Mouse (Mus musculus): ENCODE measurements around the gene Med29.

Med29 gene

DNA sequence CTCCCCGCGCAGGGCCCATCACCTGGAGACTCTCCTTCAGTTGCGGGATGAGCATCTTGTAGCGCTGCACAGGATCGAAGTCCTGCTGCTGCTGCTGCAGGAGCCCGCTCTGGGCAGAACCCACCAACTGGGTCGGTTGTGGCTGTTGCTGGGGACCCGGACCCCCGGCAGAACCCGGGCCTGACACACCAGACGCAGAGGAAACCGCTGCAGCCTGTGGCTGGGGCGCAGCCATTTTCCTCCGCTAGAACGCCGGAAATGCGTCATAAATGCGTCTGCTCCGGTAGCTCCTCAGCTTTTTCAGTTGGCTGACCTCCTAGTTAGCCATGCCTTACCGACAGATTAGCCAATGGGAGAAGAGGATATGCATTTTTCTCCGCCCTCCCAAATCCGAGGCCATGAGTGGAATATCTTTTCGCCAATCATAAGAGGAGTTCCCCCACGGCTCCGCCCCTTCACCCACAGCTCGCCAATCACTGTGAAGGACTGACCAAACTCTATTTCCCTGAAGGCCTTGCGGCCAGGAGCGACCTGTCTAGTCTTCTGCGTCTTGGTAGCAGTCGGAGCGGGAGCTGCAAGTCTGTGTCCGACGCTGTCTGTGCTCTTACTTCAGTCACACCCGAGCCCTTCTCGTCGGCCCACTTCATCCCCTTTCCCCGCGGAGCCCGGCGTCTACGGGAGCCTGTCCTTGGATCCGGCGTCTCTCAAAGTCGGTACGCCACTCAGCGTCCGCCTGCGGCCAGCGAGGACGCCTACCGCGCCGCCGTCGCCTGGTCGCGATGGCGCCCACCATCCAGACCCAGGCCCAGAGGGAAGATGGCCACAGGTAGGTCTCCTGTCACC lies at the start of gene Med29, which contains the start of gene Paf1:
Gene Med29 (minus strand): TSS at position 280 of the 843 bp plus-strand sequence.
Gene Paf1 (plus strand): TSS at position 523 of the 843 bp plus-strand sequence.
- peak; percentile 99 for DNase-seq (ENCODE audit: extremely low read depth, low read depth, low spot score)

DNA sequence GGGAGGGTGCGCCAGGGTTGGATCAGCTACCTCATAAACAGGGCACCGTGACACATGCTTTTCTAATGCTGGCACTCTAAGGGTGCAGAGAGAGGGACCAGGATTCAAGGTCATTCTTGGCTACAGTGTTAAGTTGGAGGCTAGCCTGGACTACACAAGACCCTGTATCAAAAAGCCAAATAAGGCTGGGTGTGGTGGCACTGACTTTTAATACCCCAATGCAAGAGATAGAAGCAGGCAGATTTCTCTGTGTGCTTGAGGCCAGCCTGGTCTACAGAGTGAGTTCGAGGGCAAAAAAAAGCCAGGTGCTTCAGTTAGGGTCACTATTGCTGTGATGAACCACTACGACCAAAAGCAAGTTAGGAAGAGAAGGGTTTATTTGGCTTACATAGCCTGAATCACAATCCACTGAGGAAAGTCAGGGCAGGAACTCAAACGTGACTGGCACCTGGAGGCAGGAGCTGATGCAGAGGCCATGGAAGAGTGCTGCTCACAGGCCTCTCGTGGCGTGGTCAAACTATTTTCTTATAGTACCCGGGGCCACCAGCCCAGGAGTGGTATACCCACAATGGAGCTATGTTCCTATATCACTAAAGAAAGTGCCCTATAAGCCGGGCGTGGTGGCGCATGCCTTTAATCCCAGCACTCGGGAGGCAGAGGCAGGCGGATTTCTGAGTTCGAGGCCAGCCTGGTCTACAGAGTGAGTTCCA lies 49.4 kb upstream of the Med29 start:
- DNase-seq (ENCODE audit: extremely low read depth, low read depth, low spot score) = no peak

DNA sequence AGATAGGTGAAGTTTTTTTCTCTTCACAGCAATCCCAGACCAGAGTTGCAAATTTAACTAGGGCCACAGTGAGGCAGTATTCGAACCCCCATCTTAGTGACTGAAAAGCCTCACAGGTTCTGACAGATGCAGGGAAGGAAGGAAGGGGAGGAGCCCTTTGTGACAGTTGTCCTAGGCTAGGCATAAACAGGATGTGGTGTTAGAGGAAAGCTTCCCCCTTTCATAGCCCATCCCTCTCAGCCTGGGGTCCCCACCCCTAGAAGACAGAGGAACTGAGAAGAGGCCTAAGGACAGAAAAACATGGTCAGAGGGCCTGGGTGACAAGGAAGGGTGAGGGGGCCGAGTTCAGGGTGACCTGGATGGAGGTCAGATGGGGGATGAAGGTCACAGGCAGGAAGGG lies 48.2 kb upstream of the Med29 start:
- no peak for DNase-seq (ENCODE audit: extremely low read depth, low read depth, low spot score)

DNA sequence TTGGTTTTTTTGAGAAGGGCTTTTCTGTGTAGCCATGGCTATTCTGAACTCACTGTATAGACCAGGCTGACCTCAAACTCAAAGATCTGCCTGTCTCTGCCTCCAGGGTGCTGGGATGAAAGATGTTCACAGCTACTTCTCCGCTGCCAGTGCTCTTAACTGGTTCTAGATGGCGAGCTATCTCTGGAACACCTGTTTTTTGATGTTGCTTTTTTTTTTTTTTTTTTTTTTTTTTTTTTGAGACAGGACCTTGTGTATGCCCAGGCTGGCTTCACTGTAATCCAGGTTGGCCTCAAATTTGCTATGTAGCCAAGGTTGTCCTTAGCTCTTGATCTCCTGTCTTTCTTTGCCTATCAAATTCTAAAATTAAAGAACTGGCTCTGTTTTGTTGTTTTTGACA lies 46.3 kb upstream of the Med29 start:
- DNase-seq (ENCODE audit: extremely low read depth, low read depth, low spot score) = no peak

DNA sequence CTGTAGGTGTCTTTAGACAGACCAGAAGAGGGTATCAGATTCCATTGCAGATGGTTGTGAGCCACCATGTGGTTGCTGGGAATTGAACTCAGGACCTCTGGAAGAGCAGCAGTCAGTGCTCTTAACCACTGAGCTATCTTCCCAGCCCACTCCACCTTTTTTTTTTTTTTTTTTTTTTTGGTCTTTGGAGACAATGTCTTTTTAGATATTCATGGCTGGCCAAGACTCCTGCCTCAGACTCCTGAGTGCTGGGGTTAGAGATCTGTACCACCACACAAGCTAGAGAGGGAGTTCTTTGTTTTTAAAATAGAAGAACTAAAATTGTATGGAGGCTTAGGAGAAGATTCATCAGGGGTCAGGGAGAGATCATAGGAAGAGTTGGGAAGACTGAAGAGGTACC lies 45.5 kb upstream of the Med29 start:
- no peak for DNase-seq (ENCODE audit: extremely low read depth, low read depth, low spot score)

DNA sequence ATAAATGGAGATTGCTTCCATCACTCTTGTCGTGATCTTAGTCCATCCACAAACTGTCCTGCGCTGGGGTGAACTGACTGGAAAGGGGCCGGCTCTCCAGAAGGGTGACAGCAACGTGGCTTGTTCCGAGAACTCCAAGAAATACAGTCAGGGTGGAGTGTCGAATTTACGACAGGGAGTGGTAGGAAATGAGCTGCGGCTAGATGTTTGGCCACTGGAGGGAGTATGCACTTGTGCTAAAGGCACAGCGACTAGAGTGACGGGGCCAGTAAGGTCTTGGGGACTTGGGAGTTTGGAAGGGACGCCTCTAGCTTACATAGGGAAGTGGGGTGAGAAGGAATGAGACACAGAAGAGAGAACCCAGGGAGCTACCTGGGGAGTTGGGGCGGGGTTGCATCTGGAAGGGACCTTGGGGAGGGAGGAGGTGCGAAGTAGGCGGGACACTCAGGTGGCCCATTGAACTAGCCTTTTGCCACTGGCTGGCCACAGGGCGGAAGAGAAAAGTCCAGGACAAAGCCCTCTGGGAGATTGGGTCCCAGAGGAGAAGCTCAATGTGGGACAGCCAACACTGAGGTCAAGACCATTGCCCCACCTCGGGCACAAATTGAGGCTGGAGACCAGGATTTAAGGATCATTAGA lies 44.5 kb upstream of the Med29 start, which contains the start of gene Gmfg:
Gene Gmfg (plus strand): TSS at position 516 of the 639 bp plus-strand sequence.
- DNase-seq (ENCODE audit: extremely low read depth, low read depth, low spot score) = peak; percentile 36

DNA sequence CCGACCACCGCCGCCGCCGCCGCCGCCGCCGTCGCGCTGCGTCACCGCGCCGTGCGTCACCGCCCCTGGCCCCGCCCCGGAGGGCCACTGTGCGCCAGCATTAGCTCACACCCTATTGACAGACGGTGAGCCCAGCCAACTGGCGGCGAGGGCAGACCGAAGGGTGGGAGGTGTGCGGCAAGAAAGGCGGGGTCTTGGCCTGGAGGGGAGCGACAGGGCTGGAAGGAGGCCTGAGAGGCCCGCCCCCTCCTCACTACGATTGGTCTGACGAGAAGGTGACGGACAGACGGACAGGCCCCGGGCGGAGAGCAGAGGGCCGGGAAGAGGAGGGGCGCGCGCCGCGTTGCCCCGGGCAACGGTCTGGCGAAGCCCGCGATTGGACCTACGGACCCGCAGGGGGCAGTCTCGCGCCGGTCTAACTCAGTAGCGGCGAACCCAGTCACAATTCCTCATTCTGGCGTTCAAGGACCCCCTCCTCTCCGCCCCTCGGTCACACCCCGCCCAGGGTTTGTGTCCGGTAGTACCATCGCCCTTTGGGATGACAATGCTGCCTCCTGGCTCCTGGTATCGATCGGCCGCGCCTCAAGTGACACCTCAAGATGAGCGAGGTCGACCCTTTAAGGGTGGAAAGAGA lies 43.9 kb upstream of the Med29 start:
- peak; percentile 92 for DNase-seq (ENCODE audit: extremely low read depth, low read depth, low spot score)

DNA sequence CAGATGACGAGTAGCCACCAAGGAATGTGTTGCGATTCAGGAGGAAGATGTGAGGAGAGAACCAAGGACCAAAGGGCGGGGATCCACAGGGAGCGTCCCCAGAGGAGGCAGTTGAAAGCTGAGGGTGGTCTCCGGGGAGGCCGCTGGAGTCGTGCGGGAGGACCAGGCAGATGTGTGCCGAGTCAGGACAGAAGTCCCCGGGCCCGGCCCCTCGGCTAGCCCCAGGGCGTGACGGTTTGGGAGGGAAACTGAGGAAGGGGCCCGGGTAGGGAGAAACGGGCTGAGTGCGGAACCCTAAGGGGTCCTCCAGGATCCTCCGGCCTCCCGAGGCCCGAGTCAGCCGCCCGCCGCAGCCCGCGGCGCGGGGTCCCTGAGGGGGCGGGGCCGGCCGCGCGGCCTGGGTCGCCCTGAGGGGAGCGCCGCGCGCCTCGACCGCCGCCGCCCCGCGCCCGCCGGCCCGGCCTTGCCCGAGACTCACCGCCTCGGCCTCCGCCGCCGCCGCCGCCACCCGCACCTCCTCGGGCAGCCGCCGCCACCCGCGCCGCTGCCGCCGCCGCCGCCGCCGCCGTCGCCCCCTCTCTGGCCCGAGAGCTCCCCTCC lies 43.3 kb upstream of the Med29 start:
- DNase-seq (ENCODE audit: extremely low read depth, low read depth, low spot score) = no peak

DNA sequence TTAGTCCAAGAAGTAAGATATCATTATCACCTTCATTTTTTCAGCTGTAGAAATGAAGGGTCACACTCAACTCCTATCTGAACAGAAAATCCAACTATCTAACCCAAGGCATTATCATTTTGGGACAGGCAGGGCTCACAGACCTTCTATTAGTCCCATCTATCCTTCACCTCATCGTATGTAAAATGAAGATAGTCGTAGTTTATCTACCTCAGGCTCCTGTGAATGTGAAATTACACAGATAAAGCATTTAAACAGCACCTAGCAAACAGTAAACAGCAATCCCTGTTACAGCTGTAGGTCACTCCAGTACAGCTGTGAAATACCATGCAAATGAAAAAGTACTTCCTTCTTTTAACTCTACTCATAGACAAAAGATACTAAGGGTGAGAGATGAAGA lies 39.7 kb upstream of the Med29 start:
- no peak for DNase-seq (ENCODE audit: extremely low read depth, low read depth, low spot score)

DNA sequence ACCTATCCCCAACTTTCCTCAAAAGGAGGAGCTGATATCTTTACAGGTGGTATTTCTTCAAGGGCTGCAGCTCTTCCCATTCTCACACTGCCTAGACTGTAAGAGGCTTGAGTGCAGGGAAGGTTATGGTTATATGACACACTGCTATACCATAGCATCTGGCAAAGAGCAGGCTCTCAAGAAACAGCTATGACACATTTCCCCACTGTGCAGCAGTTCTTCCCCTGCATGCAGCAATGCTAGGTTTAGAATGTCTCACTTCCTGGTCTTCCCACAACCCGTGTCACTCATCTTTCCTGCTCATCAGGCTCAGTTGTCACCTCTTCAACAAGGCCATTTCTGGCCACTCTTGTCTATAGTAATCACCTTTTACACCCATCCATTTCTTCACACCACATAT lies 38.0 kb upstream of the Med29 start:
- DNase-seq (ENCODE audit: extremely low read depth, low read depth, low spot score) = no peak

DNA sequence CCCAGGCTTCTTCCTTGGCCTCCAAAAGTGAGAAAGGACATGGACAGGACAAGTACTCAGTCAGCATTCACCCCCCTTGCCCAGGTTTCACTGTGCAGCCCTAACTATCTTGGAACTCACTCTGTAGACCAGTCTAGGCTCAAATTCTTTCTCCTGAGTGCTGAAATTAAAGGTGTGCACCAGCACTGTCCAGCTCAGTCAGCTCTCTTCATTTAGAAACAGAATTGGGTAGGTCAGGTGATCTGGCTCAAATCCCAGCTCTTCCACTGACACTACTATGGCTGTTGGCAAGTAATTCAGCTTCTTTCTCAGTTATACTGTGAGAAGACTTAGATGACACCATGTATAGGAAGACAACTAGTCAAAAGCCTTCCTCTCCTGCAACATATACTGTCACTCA lies 35.2 kb upstream of the Med29 start:
- no peak for DNase-seq (ENCODE audit: extremely low read depth, low read depth, low spot score)

DNA sequence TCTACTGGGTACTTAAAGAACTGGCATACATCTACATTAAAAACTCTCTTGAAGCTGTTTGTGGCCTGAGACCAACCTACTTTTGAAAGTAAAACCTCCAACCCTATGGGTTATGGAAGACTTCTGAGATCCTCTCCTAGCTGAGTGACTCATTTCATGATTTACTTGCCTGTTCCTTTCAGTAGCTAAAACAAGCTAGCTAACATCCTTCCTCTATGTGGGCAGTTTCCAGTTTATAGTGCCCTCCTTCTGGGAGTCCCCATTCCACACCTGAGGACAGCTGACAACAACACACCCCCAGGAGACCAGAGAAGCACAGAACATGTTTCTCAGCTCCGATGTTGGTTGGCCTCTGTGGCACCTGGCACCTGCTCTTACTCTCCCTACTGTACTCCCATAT lies 30.5 kb upstream of the Med29 start:
- no peak for DNase-seq (ENCODE audit: extremely low read depth, low read depth, low spot score)

DNA sequence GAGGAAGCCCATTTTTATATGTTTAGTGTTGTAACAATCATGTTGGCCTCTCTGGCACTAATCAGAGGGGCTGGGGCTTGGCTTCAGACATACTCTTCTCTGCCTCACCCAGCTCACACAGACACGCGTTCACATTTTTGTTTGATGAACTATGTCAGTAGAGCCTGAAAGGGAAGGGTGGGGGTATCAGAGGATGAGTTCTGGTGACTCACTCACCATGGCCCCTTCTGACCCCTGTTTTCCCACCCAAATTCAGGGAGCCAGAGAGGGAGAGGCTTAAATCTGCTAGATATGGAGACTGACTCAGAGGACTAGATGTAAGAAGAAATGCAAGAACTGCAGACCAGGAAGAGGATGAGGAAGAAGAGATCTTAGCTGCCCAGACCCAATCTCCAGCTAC lies 26.9 kb upstream of the Med29 start:
- DNase-seq (ENCODE audit: extremely low read depth, low read depth, low spot score) = no peak

DNA sequence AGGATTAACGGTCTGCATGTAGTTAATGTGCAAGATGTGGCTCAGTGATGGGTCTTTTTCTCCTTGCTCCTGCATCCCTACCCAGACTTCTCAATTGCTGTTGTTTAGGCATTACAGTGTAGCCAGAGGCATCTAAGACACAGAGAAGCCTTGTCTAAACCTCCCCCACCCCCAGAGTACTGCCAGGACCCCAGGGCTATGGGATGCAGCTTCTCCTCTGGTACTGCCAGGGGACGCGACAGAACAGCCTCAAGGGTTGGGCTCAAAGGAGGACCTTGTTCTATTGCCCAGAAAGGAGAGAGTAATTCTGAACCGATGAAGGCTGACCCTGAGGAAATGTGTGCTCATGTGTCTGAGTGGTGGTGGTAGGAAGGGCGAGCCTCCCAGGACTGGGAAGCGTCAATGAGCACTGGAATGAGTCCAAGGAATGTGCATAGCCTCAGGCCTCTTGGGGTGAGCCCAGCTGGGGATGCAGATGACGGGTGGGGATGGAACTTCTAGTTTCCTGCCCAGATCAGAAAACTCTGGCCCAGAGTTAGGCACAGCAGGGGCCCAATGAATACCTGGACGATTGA lies 25.7 kb upstream of the Med29 start:
- no peak for DNase-seq (ENCODE audit: extremely low read depth, low read depth, low spot score)

DNA sequence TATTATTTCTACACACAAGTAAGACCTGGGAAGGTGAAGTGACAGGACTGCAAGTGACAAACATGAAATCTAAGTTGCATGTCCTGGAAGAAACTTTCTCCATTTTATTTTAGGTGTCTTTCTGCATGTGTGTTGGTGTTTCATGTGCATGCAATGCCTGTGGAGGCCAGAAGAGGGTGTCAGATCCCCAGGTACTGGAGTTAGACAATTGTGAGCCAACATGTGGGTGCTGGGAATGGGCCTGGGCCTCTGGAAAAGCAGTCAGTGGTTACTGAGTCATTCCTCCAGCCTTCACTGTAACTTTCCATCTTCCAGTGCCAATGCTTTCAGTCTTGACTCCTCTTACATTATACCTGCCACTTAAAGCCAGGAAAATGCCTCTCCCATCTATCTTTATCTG lies 24.9 kb upstream of the Med29 start:
- no peak for DNase-seq (ENCODE audit: extremely low read depth, low read depth, low spot score)

DNA sequence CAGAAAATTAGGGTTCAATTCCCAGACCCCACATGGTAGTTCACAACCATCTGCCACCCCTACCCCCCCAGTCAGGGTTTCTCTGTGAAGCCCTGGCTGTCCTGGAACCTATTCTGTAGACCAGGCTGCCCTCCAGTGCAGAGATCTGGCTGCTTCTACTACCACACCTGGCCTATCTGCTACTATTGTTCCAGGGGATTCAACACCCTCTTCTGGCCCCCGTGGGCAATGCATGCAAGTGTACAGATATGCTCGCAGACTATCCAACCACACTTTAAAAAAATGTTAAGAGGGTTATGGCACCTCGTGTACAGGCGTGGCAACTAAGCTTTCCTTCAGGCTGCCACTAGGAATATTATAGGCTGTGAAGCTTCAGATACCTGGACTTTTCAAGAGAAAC lies 20.3 kb upstream of the Med29 start:
- no peak for DNase-seq (ENCODE audit: extremely low read depth, low read depth, low spot score)

DNA sequence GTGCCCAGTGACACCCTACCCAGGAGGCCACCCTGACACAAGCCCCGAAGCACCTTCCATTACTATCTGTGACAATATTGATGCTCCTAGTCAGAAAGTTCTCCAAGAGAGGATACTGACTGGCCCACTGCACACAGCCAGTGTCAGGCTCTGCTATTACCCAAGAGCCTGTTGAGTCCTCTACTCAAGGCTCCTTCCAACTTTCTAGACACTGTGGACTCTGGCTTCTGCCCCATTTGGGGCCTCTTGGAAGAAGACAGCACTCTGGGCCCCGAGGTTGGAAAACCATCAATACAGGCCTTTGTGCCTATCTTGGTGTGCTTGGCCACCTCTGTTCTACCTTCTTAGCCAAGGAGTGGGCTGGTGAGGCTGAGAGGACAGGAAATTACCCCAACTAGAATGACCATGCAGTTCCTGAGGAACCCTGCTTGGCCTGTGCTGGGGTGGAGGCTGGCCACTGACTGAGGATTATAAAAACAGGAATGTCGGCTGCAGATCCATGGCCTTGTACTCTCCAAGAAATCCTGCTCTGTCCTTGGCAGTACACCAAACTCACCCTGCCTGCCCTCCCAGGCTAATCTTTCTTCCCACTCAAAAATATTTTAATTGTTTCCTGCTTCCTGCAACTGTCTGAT lies 18.4 kb upstream of the Med29 start:
- DNase-seq (ENCODE audit: extremely low read depth, low read depth, low spot score) = peak; percentile 72

DNA sequence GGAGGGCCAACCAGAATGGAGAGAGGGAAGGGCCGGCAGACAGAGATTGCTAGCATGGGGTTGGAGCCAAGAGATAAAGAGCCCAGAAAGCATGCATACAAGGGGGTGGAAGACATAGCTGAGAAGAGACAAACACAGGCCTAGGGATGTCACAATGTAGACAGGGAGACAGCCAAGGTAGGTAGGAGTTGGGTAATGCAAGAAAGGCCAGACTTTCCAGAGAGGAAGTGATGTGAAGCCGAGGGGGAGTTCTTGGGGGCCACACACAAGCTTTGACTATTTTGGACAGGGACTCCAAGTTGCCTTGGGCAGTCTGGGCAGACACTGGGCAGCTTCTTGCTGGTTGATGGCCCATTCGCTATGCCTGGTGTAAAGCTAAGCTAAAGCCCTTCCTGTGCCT lies 9.4 kb upstream of the Med29 start:
- no peak for DNase-seq (ENCODE audit: extremely low read depth, low read depth, low spot score)

DNA sequence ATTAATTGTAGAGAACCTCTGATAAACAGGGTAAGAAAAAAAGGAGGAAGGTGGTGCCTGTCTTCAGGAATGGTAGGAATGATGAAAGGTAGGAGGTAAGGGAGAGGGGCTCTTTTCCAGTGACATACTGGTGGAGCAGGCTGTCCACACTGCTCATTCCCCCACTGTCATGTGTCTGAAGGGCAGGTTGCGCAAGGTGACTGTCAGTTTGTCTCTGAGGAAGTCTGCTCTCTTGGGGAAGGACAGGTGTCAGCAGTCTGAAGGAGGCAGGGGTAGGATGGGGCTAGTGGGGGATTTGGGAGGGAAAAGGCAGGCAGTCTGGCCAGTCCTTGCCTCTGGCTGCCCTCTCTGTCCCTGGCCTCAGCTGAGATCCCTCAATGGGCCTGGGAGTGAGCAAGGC lies 8.5 kb upstream of the Med29 start:
- no peak for DNase-seq (ENCODE audit: extremely low read depth, low read depth, low spot score)

DNA sequence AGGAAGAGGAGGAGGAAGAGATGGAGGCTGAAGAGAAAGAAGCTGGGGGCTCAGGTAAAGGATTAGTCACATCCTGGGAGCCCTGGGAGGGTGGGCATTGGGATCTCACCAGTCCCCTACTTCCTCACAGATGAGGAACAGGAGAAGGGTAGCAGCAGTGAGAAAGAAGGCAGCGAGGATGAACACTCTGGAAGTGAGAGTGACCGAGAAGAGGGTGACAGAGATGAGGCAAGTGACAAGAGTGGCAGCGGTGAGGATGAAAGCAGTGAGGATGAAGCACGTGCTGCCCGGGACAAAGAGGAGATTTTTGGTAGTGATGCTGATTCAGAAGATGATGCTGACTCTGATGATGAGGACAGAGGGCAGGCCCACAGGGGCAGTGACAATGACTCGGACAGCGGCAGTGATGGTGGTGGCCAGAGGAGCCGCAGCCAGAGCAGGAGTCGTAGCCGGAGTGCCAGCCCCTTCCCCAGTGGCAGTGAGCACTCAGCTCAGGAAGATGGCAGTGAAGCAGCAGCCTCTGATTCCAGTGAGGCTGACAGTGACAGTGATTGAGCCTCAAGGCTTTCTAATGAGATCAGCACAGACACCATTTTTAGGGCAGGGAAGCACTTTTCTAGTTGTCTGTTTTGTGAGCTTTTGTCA lies 6.3 kb upstream of the Med29 start:
- no peak for DNase-seq (ENCODE audit: extremely low read depth, low read depth, low spot score)
